Mouse (Mus musculus): ENCODE data around the gene Serpina3j. TPM values are rescaled to one million over a fixed set of nuclear protein-coding genes. Genes with fewer than 3 reads are reported as not detected.
"Not testable (repeated sequence)": the region's sequence is repeated elsewhere in the genome, so short reads cannot be mapped to it uniquely, and the experiment has no call there.

Serpina3j gene
- polyA plus RNA-seq, 1 experiment from 2014 or later, result not detected

GRCm38 (mm10) chr12:104338226-104338625 lies 23.9 kb downstream of the Serpina3j start, which contains the start of the genes Serpina3k and Serpina3m:
Gene Serpina3k, plus strand, starts transcription at chr12:104338486.
Gene Serpina3m, plus strand, starts transcription at chr12:104338486.
- H3K27me3 ChIP-seq; H3K4me2 ChIP-seq; H3K9me3 ChIP-seq; H3K27ac ChIP-seq; H3K4me1 ChIP-seq; H3K36me3 ChIP-seq (replicated peaks); H3K4me3 ChIP-seq (replicated peaks); ATAC-seq (ENCODE audit: low FRiP score); H3K9ac ChIP-seq: not testable (repeated sequence)
- WGBS, result 81% methylated on average over 3 of the region's 3 CpGs

- 84% methylated on average over 3 of the region's 3 CpGs for WGBS
- Histone ChIP-seq H3K4me3 (replicated peaks) (no peak overlapping the region), H3K36me3 (replicated peaks) (no peaks in the 10 kb centered on the region), H3K27ac (no peak overlapping the region), H3K9ac (no peak overlapping the region), H3K4me2 (no peak overlapping the region), H3K4me1 (no peaks in the 10 kb centered on the region), H3K27me3 (no peaks in the 10 kb centered on the region), H3K9me3 (no peaks in the 10 kb centered on the region)
- ATAC-seq (ENCODE audit: low FRiP score), result no peak
These were observed 24.4 kb downstream of the Serpina3j start for GRCm38 (mm10) chr12:104338705-104339104.

GRCm38 (mm10) chr12:104342489-104342888 lies 28.1 kb downstream of the Serpina3j start:
- H3K4me2 ChIP-seq; H3K9ac ChIP-seq; H3K27ac ChIP-seq; H3K4me1 ChIP-seq; H3K9me3 ChIP-seq; H3K4me3 ChIP-seq (replicated peaks); ATAC-seq (ENCODE audit: low FRiP score); H3K27me3 ChIP-seq; H3K36me3 ChIP-seq (replicated peaks): not testable (repeated sequence)

GRCm38 (mm10) chr12:104345181-104345580 lies 30.8 kb downstream of the Serpina3j start:
- Histone ChIP-seq H3K36me3 (replicated peaks) (no peaks in the 10 kb centered on the region), H3K9ac (no peak overlapping the region), H3K4me3 (replicated peaks) (no peak overlapping the region), H3K9me3 (no peaks in the 10 kb centered on the region), H3K4me2 (no peak overlapping the region), H3K27me3 (no peaks in the 10 kb centered on the region), H3K27ac (no peak overlapping the region), H3K4me1 (no peaks in the 10 kb centered on the region)
- ATAC-seq (ENCODE audit: low FRiP score), result no peak
- 93% methylated on average over 2 of the region's 2 CpGs for WGBS

- H3K4me1 ChIP-seq, result no peaks in the 10 kb centered on the region
- no peak overlapping the region for H3K4me3 ChIP-seq (replicated peaks)
- H3K9ac ChIP-seq, result no peak overlapping the region
- no peaks in the 10 kb centered on the region for H3K27me3 ChIP-seq
- H3K4me2 ChIP-seq, result no peak overlapping the region
- ATAC-seq (ENCODE audit: low FRiP score), result no peak
- H3K9me3 ChIP-seq, result no peaks in the 10 kb centered on the region
- no peak overlapping the region for H3K27ac ChIP-seq
- no peaks in the 10 kb centered on the region for H3K36me3 ChIP-seq (replicated peaks)
These were observed 31.4 kb downstream of the Serpina3j start for GRCm38 (mm10) chr12:104345707-104346106.

- no peak overlapping the region for H3K4me2 ChIP-seq
- no peaks in the 10 kb centered on the region for H3K9me3 ChIP-seq
- no peak overlapping the region for H3K9ac ChIP-seq
- ATAC-seq (ENCODE audit: low FRiP score), result no peak
- H3K27me3 ChIP-seq, result no peaks in the 10 kb centered on the region
- WGBS, result 92% methylated on average over 2 of the region's 2 CpGs
- H3K4me3 ChIP-seq (replicated peaks), result no peak overlapping the region
- no peaks in the 10 kb centered on the region for H3K4me1 ChIP-seq
- no peaks in the 10 kb centered on the region for H3K36me3 ChIP-seq (replicated peaks)
- H3K27ac ChIP-seq, result no peak overlapping the region
These were observed 32.7 kb downstream of the Serpina3j start for GRCm38 (mm10) chr12:104347091-104347490.

- WGBS, result 34% methylated on average over 3 of the region's 3 CpGs
- H3K4me2 ChIP-seq; H3K27me3 ChIP-seq; ATAC-seq (ENCODE audit: low FRiP score); H3K36me3 ChIP-seq (replicated peaks); H3K4me1 ChIP-seq; H3K4me3 ChIP-seq (replicated peaks); H3K9ac ChIP-seq; H3K9me3 ChIP-seq; H3K27ac ChIP-seq: not testable (repeated sequence)
These were observed 37.5 kb downstream of the Serpina3j start for GRCm38 (mm10) chr12:104351812-104352211.

DNA sequence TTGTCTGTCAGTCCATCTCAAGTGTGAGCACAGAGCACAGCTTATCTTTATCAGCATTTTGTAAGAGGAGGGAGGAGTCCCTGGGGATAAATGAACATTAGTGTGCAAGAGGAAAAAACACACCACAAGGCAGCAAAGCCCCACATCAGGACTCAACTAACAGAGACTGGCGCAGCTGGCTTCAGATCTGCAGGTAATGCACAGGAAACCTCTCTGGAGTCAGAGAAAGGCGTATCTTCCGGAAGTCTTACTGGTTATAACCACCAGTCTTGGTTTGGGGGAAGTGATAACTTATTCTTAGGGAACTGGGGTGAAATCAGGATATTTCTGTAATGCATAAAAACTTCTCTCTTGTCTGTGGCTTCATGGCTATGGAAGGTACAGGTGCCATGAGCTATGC lies 41.7 kb downstream of the Serpina3j start:
- no peak overlapping the region for H3K4me3 ChIP-seq (replicated peaks)
- no peaks in the 10 kb centered on the region for H3K36me3 ChIP-seq (replicated peaks)
- no peak for ATAC-seq (ENCODE audit: low FRiP score)
- H3K27me3 ChIP-seq, result no peaks in the 10 kb centered on the region
- H3K4me1 ChIP-seq, result no peaks in the 10 kb centered on the region
- 82% methylated on average over 3 of the region's 3 CpGs for WGBS
- H3K9me3 ChIP-seq, result no peaks in the 10 kb centered on the region
- H3K4me2 ChIP-seq, result no peak overlapping the region
- no peak overlapping the region for H3K9ac ChIP-seq
- H3K27ac ChIP-seq, result no peak overlapping the region

DNA sequence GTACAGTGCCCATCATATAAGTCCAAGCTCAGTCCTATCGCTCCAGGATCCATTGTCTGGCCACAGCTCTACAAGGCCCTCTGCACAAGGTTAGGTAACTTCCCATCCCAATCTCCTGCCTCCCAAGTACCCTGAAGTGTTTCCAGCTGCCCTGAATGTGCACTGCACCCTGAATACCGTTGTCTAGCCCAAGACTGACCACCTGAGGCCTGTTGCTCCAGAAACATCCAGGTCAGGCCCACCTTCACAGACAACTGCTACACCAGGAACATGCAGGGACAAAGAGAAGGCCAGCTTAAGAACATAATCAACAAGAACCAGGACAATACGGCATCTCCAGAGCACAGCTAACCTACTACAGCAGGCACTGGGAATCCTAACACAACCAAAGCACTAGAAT lies 55.6 kb downstream of the Serpina3j start:
- WGBS, result 84% methylated on average over 3 of the region's 3 CpGs
- ATAC-seq (ENCODE audit: low FRiP score), result no peak
- Histone ChIP-seq H3K9me3 (no peaks in the 10 kb centered on the region), H3K36me3 (replicated peaks) (no peaks in the 10 kb centered on the region), H3K4me3 (replicated peaks) (no peak overlapping the region), H3K27me3 (no peaks in the 10 kb centered on the region), H3K9ac (no peak overlapping the region), H3K27ac (no peak overlapping the region), H3K4me2 (no peak overlapping the region), H3K4me1 (no peaks in the 10 kb centered on the region)

Other genes with a start within 250 kb of the Serpina3j start
- gene Serpina5, start 213.4 kb upstream of the Serpina3j start, polyA plus RNA-seq (2016; fragmentation: Nextera tagmentation; extraction: Ambion mirVana), result not detected in 2 replicates
- not detected in 2 replicates for gene Serpina3a, start 201.8 kb upstream of the Serpina3j start, polyA plus RNA-seq (2016; fragmentation: Nextera tagmentation; extraction: Ambion mirVana)
- not detected in 2 replicates for gene Serpina3b, start 186.6 kb upstream of the Serpina3j start, polyA plus RNA-seq (2016; fragmentation: Nextera tagmentation; extraction: Ambion mirVana)
- not detected in 2 replicates for gene Serpina3c, start 160.7 kb upstream of the Serpina3j start, polyA plus RNA-seq (2016; fragmentation: Nextera tagmentation; extraction: Ambion mirVana)
- 0.11 and 0.17 TPM in 2 replicates for gene Serpina3f, start 100.0 kb upstream of the Serpina3j start, polyA plus RNA-seq (2016; fragmentation: Nextera tagmentation; extraction: Ambion mirVana)
- not detected in 2 replicates for gene Serpina3g, start 78.3 kb upstream of the Serpina3j start, polyA plus RNA-seq (2016; fragmentation: Nextera tagmentation; extraction: Ambion mirVana)
- 0.09 TPM in 1 of 2 replicates, not detected in the other for gene Serpina3i, start 51.4 kb upstream of the Serpina3j start, polyA plus RNA-seq (2016; fragmentation: Nextera tagmentation; extraction: Ambion mirVana)
- not detected in 2 replicates for gene Serpina3k, start 23.9 kb downstream of the Serpina3j start, polyA plus RNA-seq (2016; fragmentation: Nextera tagmentation; extraction: Ambion mirVana)
- gene Serpina3m, start 23.9 kb downstream of the Serpina3j start, polyA plus RNA-seq (2016; fragmentation: Nextera tagmentation; extraction: Ambion mirVana), result not detected in 2 replicates
- not detected in 2 replicates for gene Serpina3n, start 92.2 kb downstream of the Serpina3j start, polyA plus RNA-seq (2016; fragmentation: Nextera tagmentation; extraction: Ambion mirVana)
- gene Gsc, start 158.8 kb downstream of the Serpina3j start, polyA plus RNA-seq (2016; fragmentation: Nextera tagmentation; extraction: Ambion mirVana), result 1.4 and 2.2 TPM in 2 replicates